Mouse (Mus musculus): ENCODE measurements around the gene Lingo1. TPM values are rescaled to one million over a fixed set of nuclear protein-coding genes. Genes with fewer than 3 reads are reported as not detected.
A peak's percentile ranks its signal among the peaks of the same experiment; 100 is the strongest.

The Lingo1 gene
- total and polyA plus RNA-seq, 2 experiments from 2014 or later, result 110 to 192 TPM

GRCm38 (mm10) chr9:56620512-56621371 lies 175.5 kb downstream of the Lingo1 start:
- Histone ChIP-seq H3K4me3 (ENCODE audit: low read depth, low read length) (no peak overlapping the region), H3K4me1 (ENCODE audit: insufficient read depth, low read length) (no peaks in the 10 kb centered on the region), H3K27ac (ENCODE audit: low read depth, low read length) (no peak overlapping the region), H3K9ac (replicated peaks; ENCODE audit: low read length, poor library complexity, severe bottlenecking) (no peak overlapping the region), H3K4me2 (ENCODE audit: low read depth, low read length, poor library complexity, severe bottlenecking) (no peak overlapping the region), H3K9me3 (ENCODE audit: low read length) (no peaks in the 10 kb centered on the region), H3K36me3 (ENCODE audit: insufficient read depth, low read length) (peaks cover 46% of the 10 kb centered on the region), H3K27me3 (ENCODE audit: insufficient read depth, low read length) (no peaks in the 10 kb centered on the region)
- WGBS, result 30% methylated on average over 42 of the region's 42 CpGs
- no peak for DNase-seq (ENCODE audit: low spot score)
- TF ChIP-seq CTCF (IDR thresholded peaks at IDR 0.05), result peak; percentile 45
- no peak for ATAC-seq (ENCODE audit: low FRiP score)

GRCm38 (mm10) chr9:56619715-56620114 lies 176.6 kb downstream of the Lingo1 start:
- no peak overlapping the region for H3K4me3 ChIP-seq (ENCODE audit: low read depth, low read length)
- H3K36me3 ChIP-seq (ENCODE audit: insufficient read depth, low read length), result peaks cover 46% of the 10 kb centered on the region
- 87% methylated on average over 23 of the region's 23 CpGs for WGBS
- DNase-seq (ENCODE audit: low spot score) (no peak), ATAC-seq (ENCODE audit: low FRiP score) (no peak)
- no peaks in the 10 kb centered on the region for H3K9me3 ChIP-seq (ENCODE audit: low read length)
- TF ChIP-seq CTCF (IDR thresholded peaks at IDR 0.05), result no peak
- H3K27me3 ChIP-seq (ENCODE audit: insufficient read depth, low read length), result no peaks in the 10 kb centered on the region
- no peaks in the 10 kb centered on the region for H3K4me1 ChIP-seq (ENCODE audit: insufficient read depth, low read length)
- no peak overlapping the region for H3K4me2 ChIP-seq (ENCODE audit: low read depth, low read length, poor library complexity, severe bottlenecking)
- no peak overlapping the region for H3K9ac ChIP-seq (replicated peaks; ENCODE audit: low read length, poor library complexity, severe bottlenecking)
- H3K27ac ChIP-seq (ENCODE audit: low read depth, low read length), result no peak overlapping the region

- peaks cover 41% of the 10 kb centered on the region for H3K36me3 ChIP-seq (ENCODE audit: insufficient read depth, low read length)
- DNase-seq (ENCODE audit: low spot score) (no peak), ATAC-seq (ENCODE audit: low FRiP score) (no peak)
- WGBS, result 84% methylated on average over 4 of the region's 4 CpGs
- no peaks in the 10 kb centered on the region for H3K27me3 ChIP-seq (ENCODE audit: insufficient read depth, low read length)
- H3K9ac ChIP-seq (replicated peaks; ENCODE audit: low read length, poor library complexity, severe bottlenecking), result no peak overlapping the region
- no peak overlapping the region for H3K4me2 ChIP-seq (ENCODE audit: low read depth, low read length, poor library complexity, severe bottlenecking)
- TF ChIP-seq CTCF (IDR thresholded peaks at IDR 0.05), result no peak
- no peak overlapping the region for H3K4me3 ChIP-seq (ENCODE audit: low read depth, low read length)
- no peak overlapping the region for H3K27ac ChIP-seq (ENCODE audit: low read depth, low read length)
- no peaks in the 10 kb centered on the region for H3K4me1 ChIP-seq (ENCODE audit: insufficient read depth, low read length)
- H3K9me3 ChIP-seq (ENCODE audit: low read length), result no peaks in the 10 kb centered on the region
These were observed 177.6 kb downstream of the Lingo1 start for GRCm38 (mm10) chr9:56618660-56619059.

GRCm38 (mm10) chr9:56616061-56616460 lies 180.2 kb downstream of the Lingo1 start:
- Histone ChIP-seq H3K4me1 (ENCODE audit: insufficient read depth, low read length) (no peaks in the 10 kb centered on the region), H3K27ac (ENCODE audit: low read depth, low read length) (no peak overlapping the region), H3K4me2 (ENCODE audit: low read depth, low read length, poor library complexity, severe bottlenecking) (no peak overlapping the region), H3K9ac (replicated peaks; ENCODE audit: low read length, poor library complexity, severe bottlenecking) (no peak overlapping the region), H3K4me3 (ENCODE audit: low read depth, low read length) (no peak overlapping the region), H3K36me3 (ENCODE audit: insufficient read depth, low read length) (peaks cover 37% of the 10 kb centered on the region), H3K9me3 (ENCODE audit: low read length) (no peaks in the 10 kb centered on the region), H3K27me3 (ENCODE audit: insufficient read depth, low read length) (no peaks in the 10 kb centered on the region)
- 83% methylated on average over 3 of the region's 3 CpGs for WGBS
- no peak for DNase-seq (ENCODE audit: low spot score)
- ATAC-seq (ENCODE audit: low FRiP score), result no peak
- TF ChIP-seq CTCF (IDR thresholded peaks at IDR 0.05), result no peak

- 67% methylated on average over 12 of the region's 12 CpGs for WGBS
- no peaks in the 10 kb centered on the region for H3K27me3 ChIP-seq (ENCODE audit: insufficient read depth, low read length)
- ATAC-seq (ENCODE audit: low FRiP score) (no peak), DNase-seq (ENCODE audit: low spot score) (no peak)
- no peak overlapping the region for H3K9ac ChIP-seq (replicated peaks; ENCODE audit: low read length, poor library complexity, severe bottlenecking)
- H3K4me3 ChIP-seq (ENCODE audit: low read depth, low read length), result no peak overlapping the region
- no peak overlapping the region for H3K27ac ChIP-seq (ENCODE audit: low read depth, low read length)
- no peak overlapping the region for H3K4me2 ChIP-seq (ENCODE audit: low read depth, low read length, poor library complexity, severe bottlenecking)
- no peaks in the 10 kb centered on the region for H3K9me3 ChIP-seq (ENCODE audit: low read length)
- no peak for TF ChIP-seq CTCF (IDR thresholded peaks at IDR 0.05)
- H3K4me1 ChIP-seq (ENCODE audit: insufficient read depth, low read length), result peaks cover 9% of the 10 kb centered on the region; the same call in 1 of the 2 replicates
- H3K36me3 ChIP-seq (ENCODE audit: insufficient read depth, low read length), result peaks cover 10% of the 10 kb centered on the region; the same call in 1 of the 2 replicates
These were observed 183.5 kb downstream of the Lingo1 start for GRCm38 (mm10) chr9:56612798-56613183.

Data from midbrain, postnatal 0 days (tissue).